Mouse (Mus musculus): ENCODE measurements around the gene Kcnab2. TPM values are rescaled to one million over a fixed set of nuclear protein-coding genes. Genes with fewer than 3 reads are reported as not detected.
A peak's percentile ranks its signal among the peaks of the same experiment; 100 is the strongest.

The Kcnab2 gene
- polyA plus RNA-seq, 1 experiment from 2014 or later, result 2.6 TPM

DNA sequence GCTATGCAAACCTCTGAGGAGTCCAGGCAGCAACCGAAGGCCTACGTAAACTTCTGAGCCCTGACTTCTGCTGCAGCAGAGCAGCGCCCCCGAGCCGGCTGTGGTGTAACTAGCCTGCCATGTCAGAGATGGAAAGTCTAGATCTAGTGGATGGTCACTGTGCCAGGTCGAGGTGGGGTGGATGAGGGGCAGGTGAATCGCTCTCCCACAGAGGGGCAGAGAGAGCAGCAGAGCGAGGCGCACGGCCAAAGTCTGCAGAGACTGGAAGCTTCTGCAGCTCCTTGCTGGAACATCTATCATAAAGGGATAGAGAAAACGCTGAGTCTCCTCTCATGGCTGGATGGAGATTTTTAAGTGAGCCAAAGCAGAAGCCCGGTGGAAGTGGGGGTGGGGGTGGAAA lies 15.2 kb downstream of the Kcnab2 start:
- no peak overlapping the region for H3K4me2 ChIP-seq (replicated peaks; ENCODE audit: low read depth, low read length)
- H3K27me3 ChIP-seq (replicated peaks; ENCODE audit: insufficient read depth, low read length), result no peaks in the 10 kb centered on the region
- H3K9ac ChIP-seq (replicated peaks; ENCODE audit: low read depth), result no peak overlapping the region
- no peak for TF ChIP-seq EP300 (IDR thresholded peaks at IDR 0.05)
- TF ChIP-seq CTCF (IDR thresholded peaks at IDR 0.05), result no peak
- no peak for ATAC-seq
- WGBS, result 84% methylated on average over 12 of the region's 12 CpGs
- no peak for DNase-seq (ENCODE audit: low spot score)
- no peaks in the 10 kb centered on the region for H3K4me1 ChIP-seq (ENCODE audit: insufficient read depth, low read depth, low read length)
- H3K4me3 ChIP-seq (ENCODE audit: low read depth, low read length), result no peak overlapping the region
- H3K27ac ChIP-seq (ENCODE audit: low read length), result no peak overlapping the region
- H3K36me3 ChIP-seq (ENCODE audit: insufficient read depth, low read length), result no peaks in the 10 kb centered on the region
- H3K9me3 ChIP-seq (ENCODE audit: low read length), result no peaks in the 10 kb centered on the region

DNA sequence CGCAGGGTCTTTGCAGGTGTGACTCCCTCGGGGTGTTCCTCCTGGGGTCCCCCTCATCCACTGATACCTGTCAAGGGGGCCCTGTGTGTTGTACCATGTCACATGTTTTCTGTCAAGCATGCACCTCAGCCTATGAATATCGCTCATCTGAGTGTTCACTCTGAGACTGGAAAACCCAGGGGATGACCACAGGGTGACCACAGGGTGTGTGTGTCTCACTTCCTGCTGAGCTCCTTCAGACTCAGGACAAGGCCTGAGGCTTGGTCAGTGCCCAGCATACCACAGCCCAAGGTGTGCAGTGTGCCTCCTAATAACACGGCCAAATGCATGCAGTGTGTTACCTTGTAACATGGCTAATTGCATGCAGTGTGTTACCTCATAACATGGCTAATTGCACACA lies 20.0 kb downstream of the Kcnab2 start:
- H3K4me1 ChIP-seq (ENCODE audit: insufficient read depth, low read depth, low read length), result no peaks in the 10 kb centered on the region
- H3K36me3 ChIP-seq (ENCODE audit: insufficient read depth, low read length), result no peaks in the 10 kb centered on the region
- H3K9me3 ChIP-seq (ENCODE audit: low read length), result no peaks in the 10 kb centered on the region
- DNase-seq (ENCODE audit: low spot score) (no peak), ATAC-seq (no peak)
- TF ChIP-seq EP300 (IDR thresholded peaks at IDR 0.05) (no peak), CTCF (IDR thresholded peaks at IDR 0.05) (no peak)
- H3K4me3 ChIP-seq (ENCODE audit: low read depth, low read length), result no peak overlapping the region
- no peak overlapping the region for H3K4me2 ChIP-seq (replicated peaks; ENCODE audit: low read depth, low read length)
- H3K27me3 ChIP-seq (replicated peaks; ENCODE audit: insufficient read depth, low read length), result no peaks in the 10 kb centered on the region
- no peak overlapping the region for H3K9ac ChIP-seq (replicated peaks; ENCODE audit: low read depth)
- WGBS, result 84% methylated on average over 4 of the region's 4 CpGs
- no peak overlapping the region for H3K27ac ChIP-seq (ENCODE audit: low read length)

DNA sequence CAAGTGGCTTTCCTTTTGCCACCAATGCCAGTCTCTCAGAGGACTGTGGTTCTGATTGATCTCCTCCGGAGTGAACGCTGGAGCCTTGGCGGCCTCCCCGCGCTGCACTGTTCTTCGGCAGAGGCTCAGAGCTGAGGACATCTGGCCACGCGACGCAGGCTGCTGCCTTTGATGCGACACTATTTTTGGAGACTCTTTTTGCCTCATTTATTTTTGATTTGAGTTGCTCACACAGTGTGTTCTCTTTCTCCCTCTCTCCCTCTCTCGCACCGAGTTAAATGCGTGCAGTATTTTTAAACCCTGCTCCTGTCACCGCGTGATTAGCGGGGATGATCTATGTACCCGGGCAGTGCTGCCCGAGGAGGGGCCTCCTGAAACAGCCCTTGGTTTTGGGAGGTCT lies 21.1 kb downstream of the Kcnab2 start:
- Histone ChIP-seq H3K9ac (replicated peaks; ENCODE audit: low read depth) (no peak overlapping the region), H3K27ac (ENCODE audit: low read length) (no peak overlapping the region), H3K4me2 (replicated peaks; ENCODE audit: low read depth, low read length) (no peak overlapping the region)

DNA sequence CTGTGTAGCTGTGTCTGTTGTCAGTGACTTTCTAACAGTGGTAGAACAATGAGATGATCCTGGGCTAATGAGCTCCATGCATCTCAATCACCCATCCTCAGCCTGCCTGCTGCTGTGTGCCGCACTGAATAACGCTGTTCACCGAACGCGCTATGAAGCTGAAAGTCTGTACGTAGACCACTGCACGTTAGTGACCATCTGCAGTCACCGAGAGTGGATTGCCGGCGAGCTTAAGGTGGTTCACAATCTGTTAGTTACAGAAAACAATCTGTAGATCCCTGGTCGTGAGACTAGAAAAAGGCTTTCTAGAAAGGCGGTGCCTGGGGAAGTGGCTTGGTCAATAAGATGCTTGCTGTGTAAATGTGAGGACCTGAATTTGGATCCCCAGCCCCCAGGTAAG lies 23.5 kb downstream of the Kcnab2 start:
- H3K27ac ChIP-seq (ENCODE audit: low read length), result no peak overlapping the region
- ATAC-seq (no peak), DNase-seq (ENCODE audit: low spot score) (no peak)
- no peaks in the 10 kb centered on the region for H3K27me3 ChIP-seq (replicated peaks; ENCODE audit: insufficient read depth, low read length)
- no peak for TF ChIP-seq CTCF (IDR thresholded peaks at IDR 0.05)
- no peak for TF ChIP-seq EP300 (IDR thresholded peaks at IDR 0.05)
- 86% methylated on average over 12 of the region's 12 CpGs for WGBS
- no peak overlapping the region for H3K9ac ChIP-seq (replicated peaks; ENCODE audit: low read depth)
- no peak overlapping the region for H3K4me2 ChIP-seq (replicated peaks; ENCODE audit: low read depth, low read length)
- H3K4me1 ChIP-seq (ENCODE audit: insufficient read depth, low read depth, low read length), result no peaks in the 10 kb centered on the region
- no peaks in the 10 kb centered on the region for H3K36me3 ChIP-seq (ENCODE audit: insufficient read depth, low read length)
- H3K9me3 ChIP-seq (ENCODE audit: low read length), result no peaks in the 10 kb centered on the region
- no peak overlapping the region for H3K4me3 ChIP-seq (ENCODE audit: low read depth, low read length)

More for the DNA sequence above, 21.1 kb downstream of the Kcnab2 start:
- Histone ChIP-seq H3K4me1 (ENCODE audit: insufficient read depth, low read depth, low read length) (no peaks in the 10 kb centered on the region), H3K36me3 (ENCODE audit: insufficient read depth, low read length) (no peaks in the 10 kb centered on the region), H3K27me3 (replicated peaks; ENCODE audit: insufficient read depth, low read length) (no peaks in the 10 kb centered on the region), H3K4me3 (ENCODE audit: low read depth, low read length) (no peak overlapping the region), H3K9me3 (ENCODE audit: low read length) (no peaks in the 10 kb centered on the region)
- WGBS, result 75% methylated on average over 18 of the region's 18 CpGs
- ATAC-seq, result no peak
- TF ChIP-seq CTCF (IDR thresholded peaks at IDR 0.05) (no peak), EP300 (IDR thresholded peaks at IDR 0.05) (no peak)
- DNase-seq (ENCODE audit: low spot score), result no peak

DNA sequence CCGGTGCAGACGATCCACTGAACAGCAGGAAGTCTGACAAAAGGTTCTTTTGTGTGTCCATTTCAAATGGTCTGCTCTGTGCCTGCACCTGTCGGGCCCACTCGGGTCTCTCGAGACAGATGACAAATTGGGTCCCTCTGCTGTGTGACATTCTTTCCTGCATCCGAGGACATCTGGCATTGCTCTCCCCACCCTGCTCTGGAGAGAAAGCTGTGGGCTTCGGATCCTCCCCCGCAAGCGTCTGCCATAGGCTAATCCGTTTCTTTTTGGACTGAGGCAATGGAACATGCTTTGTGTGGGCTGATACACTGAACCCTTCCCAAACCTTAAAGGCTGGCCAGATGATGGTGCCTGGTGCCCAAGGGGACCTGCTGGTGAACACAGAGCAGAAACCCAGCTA lies 24.6 kb downstream of the Kcnab2 start:
- DNase-seq (ENCODE audit: low spot score), result no peak
- Histone ChIP-seq H3K9ac (replicated peaks; ENCODE audit: low read depth) (no peak overlapping the region), H3K4me1 (ENCODE audit: insufficient read depth, low read depth, low read length) (no peaks in the 10 kb centered on the region), H3K36me3 (ENCODE audit: insufficient read depth, low read length) (no peaks in the 10 kb centered on the region), H3K27me3 (replicated peaks; ENCODE audit: insufficient read depth, low read length) (no peaks in the 10 kb centered on the region), H3K4me2 (replicated peaks; ENCODE audit: low read depth, low read length) (no peak overlapping the region), H3K9me3 (ENCODE audit: low read length) (no peaks in the 10 kb centered on the region), H3K4me3 (ENCODE audit: low read depth, low read length) (no peak overlapping the region), H3K27ac (ENCODE audit: low read length) (no peak overlapping the region)
- ATAC-seq, result no peak
- TF ChIP-seq EP300 (IDR thresholded peaks at IDR 0.05) (no peak), CTCF (IDR thresholded peaks at IDR 0.05) (no peak)
- WGBS, result 52% methylated on average over 10 of the region's 10 CpGs

DNA sequence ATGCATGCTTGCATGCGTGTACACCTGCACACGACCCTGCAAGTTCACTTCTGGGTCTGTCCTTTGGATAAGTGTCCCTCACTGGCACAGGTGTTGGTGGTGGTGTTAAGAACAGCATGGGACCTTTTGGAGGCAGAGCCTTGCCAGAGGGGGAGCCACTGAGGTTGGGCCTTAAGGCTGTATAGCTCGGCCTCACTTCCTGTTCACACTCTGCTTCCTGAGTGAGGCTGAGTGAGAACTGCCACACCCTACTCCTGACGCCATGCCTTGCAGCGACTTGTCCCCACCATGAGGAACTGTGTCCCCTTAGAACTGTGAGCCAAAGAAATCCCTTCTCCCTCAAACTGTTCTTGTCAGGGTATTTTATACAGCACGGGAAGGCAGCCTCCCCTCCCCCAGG lies 26.3 kb downstream of the Kcnab2 start:
- H3K4me3 ChIP-seq (ENCODE audit: low read depth, low read length), result no peak overlapping the region
- TF ChIP-seq EP300 (IDR thresholded peaks at IDR 0.05), result no peak
- TF ChIP-seq CTCF (IDR thresholded peaks at IDR 0.05), result no peak
- WGBS, result 75% methylated on average over 6 of the region's 6 CpGs

DNA sequence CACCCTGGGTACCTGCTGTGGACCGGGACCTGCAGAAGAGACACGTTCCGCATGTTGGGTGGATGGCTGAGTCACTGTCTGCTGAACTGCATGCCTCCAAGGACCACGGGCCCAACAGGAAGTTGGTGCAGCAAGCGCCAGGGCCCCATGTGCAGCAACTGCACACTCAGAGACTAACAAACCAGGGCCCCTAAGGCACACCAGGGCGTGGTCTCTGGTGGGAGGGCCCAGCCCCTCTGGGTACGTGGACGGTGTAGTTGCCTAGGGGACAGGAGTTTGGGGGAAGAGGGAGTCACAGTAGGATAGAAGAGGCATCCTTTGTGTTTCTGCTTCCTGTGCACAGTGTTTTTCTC lies 29.0 kb downstream of the Kcnab2 start:
- no peaks in the 10 kb centered on the region for H3K27me3 ChIP-seq (replicated peaks; ENCODE audit: insufficient read depth, low read length)
- no peak for DNase-seq (ENCODE audit: low spot score)
- ATAC-seq, result peak; percentile 37; the same call in 1 of the 2 replicates
- H3K4me3 ChIP-seq (ENCODE audit: low read depth, low read length), result no peak overlapping the region
- TF ChIP-seq EP300 (IDR thresholded peaks at IDR 0.05), result no peak
- no peak for TF ChIP-seq CTCF (IDR thresholded peaks at IDR 0.05)
- H3K36me3 ChIP-seq (ENCODE audit: insufficient read depth, low read length), result no peaks in the 10 kb centered on the region
- no peak overlapping the region for H3K9ac ChIP-seq (replicated peaks; ENCODE audit: low read depth)
- no peak overlapping the region for H3K4me2 ChIP-seq (replicated peaks; ENCODE audit: low read depth, low read length)
- H3K27ac ChIP-seq (ENCODE audit: low read length), result no peak overlapping the region
- 59% methylated on average over 8 of the region's 8 CpGs for WGBS
- no peaks in the 10 kb centered on the region for H3K4me1 ChIP-seq (ENCODE audit: insufficient read depth, low read depth, low read length)
- H3K9me3 ChIP-seq (ENCODE audit: low read length), result no peaks in the 10 kb centered on the region

More for the DNA sequence above, 26.3 kb downstream of the Kcnab2 start:
- DNase-seq (ENCODE audit: low spot score) (no peak), ATAC-seq (no peak)
- H3K27ac ChIP-seq (ENCODE audit: low read length), result no peak overlapping the region
- no peaks in the 10 kb centered on the region for H3K36me3 ChIP-seq (ENCODE audit: insufficient read depth, low read length)
- H3K27me3 ChIP-seq (replicated peaks; ENCODE audit: insufficient read depth, low read length), result no peaks in the 10 kb centered on the region
- H3K4me1 ChIP-seq (ENCODE audit: insufficient read depth, low read depth, low read length), result no peaks in the 10 kb centered on the region
- H3K4me2 ChIP-seq (replicated peaks; ENCODE audit: low read depth, low read length), result no peak overlapping the region
- H3K9me3 ChIP-seq (ENCODE audit: low read length), result no peaks in the 10 kb centered on the region
- no peak overlapping the region for H3K9ac ChIP-seq (replicated peaks; ENCODE audit: low read depth)

Data from lung, postnatal 0 days (tissue).